Mouse (Mus musculus): ENCODE results near the gene Wfikkn2.
"Not testable (repeated sequence)": the region's sequence is repeated elsewhere in the genome, so short reads cannot be mapped to it uniquely, and the experiment has no call there.

The Wfikkn2 gene

GRCm38 (mm10) chr11:94245955-94246788, at the start of gene Wfikkn2:
TSS of gene Wfikkn2 (minus strand) at chr11:94246005.
- DNase-seq (ENCODE audit: low read depth) = no peak

- no peak for DNase-seq (ENCODE audit: low read depth)
Observed at GRCm38 (mm10) chr11:94294996-94295845, 49.4 kb upstream of the Wfikkn2 start.

- no peak for DNase-seq (ENCODE audit: low read depth)
Observed at GRCm38 (mm10) chr11:94290062-94290740, 44.4 kb upstream of the Wfikkn2 start.

GRCm38 (mm10) chr11:94287105-94287504, 41.3 kb upstream of the Wfikkn2 start:
- DNase-seq (ENCODE audit: low read depth) = no peak

GRCm38 (mm10) chr11:94285886-94286574, 40.2 kb upstream of the Wfikkn2 start:
- no peak for DNase-seq (ENCODE audit: low read depth)

GRCm38 (mm10) chr11:94283536-94284099, 37.8 kb upstream of the Wfikkn2 start:
- DNase-seq (ENCODE audit: low read depth) = no peak

- no peak for DNase-seq (ENCODE audit: low read depth)
Observed at GRCm38 (mm10) chr11:94282291-94282690, 36.5 kb upstream of the Wfikkn2 start.

- DNase-seq (ENCODE audit: low read depth) = no peak
Observed at GRCm38 (mm10) chr11:94281199-94282181, 35.7 kb upstream of the Wfikkn2 start, which contains the start of gene Gm21885. TSS of gene Gm21885 (plus strand) at chr11:94281873.

GRCm38 (mm10) chr11:94276869-94277337, 31.1 kb upstream of the Wfikkn2 start:
- DNase-seq (ENCODE audit: low read depth) = peak; percentile 85

- no peak for DNase-seq (ENCODE audit: low read depth)
Observed at GRCm38 (mm10) chr11:94275686-94276085, 29.9 kb upstream of the Wfikkn2 start.

- DNase-seq (ENCODE audit: low read depth) = no peak
Observed at GRCm38 (mm10) chr11:94275226-94275625, 29.4 kb upstream of the Wfikkn2 start.

GRCm38 (mm10) chr11:94274206-94274867, 28.5 kb upstream of the Wfikkn2 start:
- no peak for DNase-seq (ENCODE audit: low read depth)

- DNase-seq (ENCODE audit: low read depth) = no peak
Observed at GRCm38 (mm10) chr11:94272960-94273927, 27.4 kb upstream of the Wfikkn2 start.

- no peak for DNase-seq (ENCODE audit: low read depth)
Observed at GRCm38 (mm10) chr11:94271015-94271414, 25.2 kb upstream of the Wfikkn2 start.

- DNase-seq (ENCODE audit: low read depth) = no peak
Observed at GRCm38 (mm10) chr11:94269906-94270305, 24.1 kb upstream of the Wfikkn2 start.

- DNase-seq (ENCODE audit: low read depth) = no peak
Observed at GRCm38 (mm10) chr11:94268761-94269160, 23.0 kb upstream of the Wfikkn2 start.

GRCm38 (mm10) chr11:94266155-94266554, 20.4 kb upstream of the Wfikkn2 start:
- not testable (repeated sequence) for DNase-seq (ENCODE audit: low read depth)

- DNase-seq (ENCODE audit: low read depth) = peak; percentile 60
Observed at GRCm38 (mm10) chr11:94265134-94265785, 19.5 kb upstream of the Wfikkn2 start.

Measured in c-Kit-positive CD71-negative TER-119-negative erythroid progenitor cells, embryonic 14.5 days (primary cell).